Mouse (Mus musculus) limb, embryonic 15.5 days (tissue): ENCODE data around the gene Mrpl43. TPM values are rescaled to one million over a fixed set of nuclear protein-coding genes. Genes with fewer than 3 reads are reported as not detected.

Experiments used
- ATAC-seq: fragments of 200-750 bp; cut with Nextera tagmentation; 2 replicates; pipeline ENCODE4 v1.8.0; 2017; ENCODE audit warnings: low read depth, moderate TSS enrichment; ENCODE audit not compliant: insufficient number of reproducible peaks, low FRiP score, low TSS enrichment
- H3K27ac ChIP-seq: fragments of 300-500 bp; sonication (generic); 2 replicates; pipeline ENCODE4 v1.5.1; 2015; ENCODE audit warnings: moderate library complexity, mild to moderate bottlenecking, inconsistent platforms
- H3K27me3 ChIP-seq: fragments of 300-500 bp; sonication (generic); 2 replicates; pipeline ENCODE4 v1.6.1; 2015; ENCODE audit warnings: inconsistent platforms
- H3K36me3 ChIP-seq: fragments of 300-500 bp; sonication (generic); 2 replicates; pipeline ENCODE4 v1.6.1; 2015; ENCODE audit warnings: inconsistent platforms
- H3K4me1 ChIP-seq: fragments of 300-500 bp; sonication (generic); 2 replicates; pipeline ENCODE4 v1.6.1; 2015; ENCODE audit warnings: inconsistent platforms
- H3K4me2 ChIP-seq: fragments of 300-500 bp; sonication (generic); 2 replicates; pipeline ENCODE4 v1.6.1; 2015; ENCODE audit warnings: mild to moderate bottlenecking, inconsistent platforms
- H3K4me3 ChIP-seq: fragments of 300-500 bp; sonication (generic); 2 replicates; pipeline ENCODE4 v1.5.1; 2015; ENCODE audit warnings: mild to moderate bottlenecking, inconsistent platforms
- H3K9ac ChIP-seq: fragments of 300-500 bp; sonication (generic); 2 replicates; pipeline ENCODE4 v1.6.1; 2015; ENCODE audit warnings: inconsistent platforms
- H3K9me3 ChIP-seq: fragments of 300-500 bp; sonication (generic); 2 replicates; pipeline ENCODE4 v1.6.1; 2016; ENCODE audit warnings: inconsistent platforms
- WGBS: fragments of 180-500 bp; shearing (Covaris S2); methylation state at CpG from one replicate; pipeline ENCODE4 v1.1.7; 2015; 5-methylcytosine and 5-hydroxymethylcytosine counted together
- polyA plus RNA-seq: library from polyadenylated mRNA; unstranded; fragments of >200 nt; fragmentation: Nextera tagmentation; extraction: Ambion mirVana; gene quantifications from 2 replicates; pipeline ENCODE4 v1.2.1, GENCODE M21; 2015

The Mrpl43 gene
- polyA plus RNA-seq, 1 experiment from 2014 or later, result 65.1 TPM

GRCm38 (mm10) chr19:45026958-45027670, 20.9 kb upstream of the Mrpl43 start:
- WGBS, result 70% methylated on average over 6 of the region's 6 CpGs
- Histone ChIP-seq H3K9me3 (no peaks in the 10 kb centered on the region), H3K27me3 (no peaks in the 10 kb centered on the region), H3K4me1 (peaks cover 27% of the 10 kb centered on the region), H3K36me3 (peaks cover 62% of the 10 kb centered on the region), H3K9ac (no peak overlapping the region), H3K27ac (no peak overlapping the region), H3K4me2 (no peak overlapping the region), H3K4me3 (no peak overlapping the region)
- ATAC-seq, result no peak

GRCm38 (mm10) chr19:45025937-45026568, 19.8 kb upstream of the Mrpl43 start:
- no peak overlapping the region for H3K27ac ChIP-seq
- no peaks in the 10 kb centered on the region for H3K27me3 ChIP-seq
- no peak overlapping the region for H3K9ac ChIP-seq
- ATAC-seq, result no peak
- WGBS, result 75% methylated on average over 37 of the region's 37 CpGs
- peaks cover 24% of the 10 kb centered on the region for H3K4me1 ChIP-seq
- peaks cover 71% of the 10 kb centered on the region for H3K36me3 ChIP-seq
- no peak overlapping the region for H3K4me2 ChIP-seq
- no peak overlapping the region for H3K4me3 ChIP-seq
- H3K9me3 ChIP-seq, result no peaks in the 10 kb centered on the region

GRCm38 (mm10) chr19:45024775-45025174, 18.5 kb upstream of the Mrpl43 start:
- H3K4me1 ChIP-seq, result peaks cover 24% of the 10 kb centered on the region
- no peak overlapping the region for H3K4me2 ChIP-seq
- H3K9ac ChIP-seq, result no peak overlapping the region
- WGBS, result 88% methylated on average over 20 of the region's 20 CpGs
- no peaks in the 10 kb centered on the region for H3K27me3 ChIP-seq
- peaks cover 71% of the 10 kb centered on the region for H3K36me3 ChIP-seq
- no peak overlapping the region for H3K4me3 ChIP-seq
- H3K9me3 ChIP-seq, result no peaks in the 10 kb centered on the region
- no peak for ATAC-seq
- no peak overlapping the region for H3K27ac ChIP-seq

- no peaks in the 10 kb centered on the region for H3K27me3 ChIP-seq
- 84% methylated on average over 11 of the region's 11 CpGs for WGBS
- H3K4me1 ChIP-seq, result peaks cover 31% of the 10 kb centered on the region
- no peak overlapping the region for H3K4me3 ChIP-seq
- no peak overlapping the region for H3K27ac ChIP-seq
- no peak overlapping the region for H3K9ac ChIP-seq
- no peak overlapping the region for H3K4me2 ChIP-seq
- H3K36me3 ChIP-seq, result peaks cover 70% of the 10 kb centered on the region
- ATAC-seq, result no peak
- H3K9me3 ChIP-seq, result no peaks in the 10 kb centered on the region
Measured at GRCm38 (mm10) chr19:45023993-45024392, 17.8 kb upstream of the Mrpl43 start.

- no peak for ATAC-seq
- peak overlapping the region; percentile 29; the same call in 1 of the 2 replicates for H3K4me2 ChIP-seq
- peaks cover 38% of the 10 kb centered on the region for H3K4me1 ChIP-seq
- H3K4me3 ChIP-seq, result peak overlapping the region; percentile 12; the same call in 1 of the 2 replicates
- no peaks in the 10 kb centered on the region for H3K27me3 ChIP-seq
- H3K9me3 ChIP-seq, result no peaks in the 10 kb centered on the region
- H3K36me3 ChIP-seq, result peaks cover 44% of the 10 kb centered on the region
- 92% methylated on average over 15 of the region's 15 CpGs for WGBS
- H3K9ac ChIP-seq, result no peak overlapping the region
- H3K27ac ChIP-seq, result no peak overlapping the region
Measured at GRCm38 (mm10) chr19:45021362-45021761, 15.1 kb upstream of the Mrpl43 start.

GRCm38 (mm10) chr19:45020348-45020747, 14.1 kb upstream of the Mrpl43 start:
- peaks cover 47% of the 10 kb centered on the region for H3K4me1 ChIP-seq
- WGBS, result 47% methylated on average over 6 of the region's 6 CpGs
- no peaks in the 10 kb centered on the region for H3K9me3 ChIP-seq
- no peaks in the 10 kb centered on the region for H3K27me3 ChIP-seq
- H3K27ac ChIP-seq, result peak overlapping the region; percentile 61
- H3K4me3 ChIP-seq, result peak overlapping the region; percentile 12
- ATAC-seq, result no peak
- H3K36me3 ChIP-seq, result peaks cover 34% of the 10 kb centered on the region
- H3K4me2 ChIP-seq, result peak overlapping the region; percentile 29
- H3K9ac ChIP-seq, result no peak overlapping the region

GRCm38 (mm10) chr19:45018351-45018831, 12.1 kb upstream of the Mrpl43 start:
- WGBS, result 2% methylated on average over 13 of the region's 13 CpGs

GRCm38 (mm10) chr19:45017909-45018308, 11.7 kb upstream of the Mrpl43 start:
- Histone ChIP-seq H3K4me2 (peak overlapping the region; percentile 90), H3K9me3 (no peaks in the 10 kb centered on the region), H3K27ac (peak overlapping the region; percentile 99), H3K4me1 (peaks cover 71% of the 10 kb centered on the region), H3K4me3 (peak overlapping the region; percentile 67), H3K9ac (peak overlapping the region; percentile 70), H3K27me3 (no peaks in the 10 kb centered on the region), H3K36me3 (peaks cover 15% of the 10 kb centered on the region)
- WGBS, result under 1% methylated on average over 30 of the region's 48 CpGs
- ATAC-seq, result peak; percentile 59

More at GRCm38 (mm10) chr19:45018351-45018831, 12.1 kb upstream of the Mrpl43 start:
- H3K4me3 ChIP-seq, result peak overlapping the region; percentile 67
- H3K27me3 ChIP-seq, result no peaks in the 10 kb centered on the region
- peak overlapping the region; percentile 90 for H3K4me2 ChIP-seq
- H3K9me3 ChIP-seq, result no peaks in the 10 kb centered on the region
- peak overlapping the region; percentile 99 for H3K27ac ChIP-seq
- H3K9ac ChIP-seq, result peak overlapping the region; percentile 70
- H3K4me1 ChIP-seq, result peaks cover 67% of the 10 kb centered on the region
- H3K36me3 ChIP-seq, result peaks cover 17% of the 10 kb centered on the region
- ATAC-seq, result no peak

GRCm38 (mm10) chr19:45017216-45017771, 11.1 kb upstream of the Mrpl43 start:
- H3K27me3 ChIP-seq, result no peaks in the 10 kb centered on the region
- ATAC-seq, result peak; percentile 32
- H3K36me3 ChIP-seq, result peaks cover 12% of the 10 kb centered on the region
- H3K9ac ChIP-seq, result peak overlapping the region; percentile 70
- peaks cover 78% of the 10 kb centered on the region for H3K4me1 ChIP-seq
- H3K9me3 ChIP-seq, result no peaks in the 10 kb centered on the region
- H3K27ac ChIP-seq, result peak overlapping the region; percentile 99
- H3K4me2 ChIP-seq, result peak overlapping the region; percentile 90
- under 1% methylated on average over 25 of the region's 27 CpGs for WGBS
- peak overlapping the region; percentile 67 for H3K4me3 ChIP-seq

GRCm38 (mm10) chr19:45016341-45017215, 10.3 kb upstream of the Mrpl43 start:
- no peaks in the 10 kb centered on the region for H3K27me3 ChIP-seq
- peak; percentile 68 for ATAC-seq
- H3K9ac ChIP-seq, result peak overlapping the region; percentile 45; the same call in 1 of the 2 replicates
- peaks cover 76% of the 10 kb centered on the region for H3K4me1 ChIP-seq
- H3K4me3 ChIP-seq, result peak overlapping the region; percentile 67
- H3K9me3 ChIP-seq, result no peaks in the 10 kb centered on the region
- under 1% methylated on average over 18 of the region's 18 CpGs for WGBS
- H3K27ac ChIP-seq, result peak overlapping the region; percentile 99
- H3K36me3 ChIP-seq, result peaks cover 13% of the 10 kb centered on the region
- H3K4me2 ChIP-seq, result peak overlapping the region; percentile 90
